Mouse (Mus musculus) kidney, adult 11 months (tissue): Measurements from ENCODE around the gene Slc38a8.

Experiments
- DNase-seq: peaks from one replicate; pipeline ENCODE4 v3.0.0; 2022

Gene Slc38a8

GRCm38 (mm10) chr8:119436933-119437332 lies 64.6 kb downstream of the Slc38a8 start:
- DNase-seq, result peak; percentile 91

- no peak for DNase-seq
These were observed 65.2 kb downstream of the Slc38a8 start for GRCm38 (mm10) chr8:119436331-119436730.

- DNase-seq, result no peak
These were observed 66.0 kb downstream of the Slc38a8 start for GRCm38 (mm10) chr8:119435527-119435926.

DNA sequence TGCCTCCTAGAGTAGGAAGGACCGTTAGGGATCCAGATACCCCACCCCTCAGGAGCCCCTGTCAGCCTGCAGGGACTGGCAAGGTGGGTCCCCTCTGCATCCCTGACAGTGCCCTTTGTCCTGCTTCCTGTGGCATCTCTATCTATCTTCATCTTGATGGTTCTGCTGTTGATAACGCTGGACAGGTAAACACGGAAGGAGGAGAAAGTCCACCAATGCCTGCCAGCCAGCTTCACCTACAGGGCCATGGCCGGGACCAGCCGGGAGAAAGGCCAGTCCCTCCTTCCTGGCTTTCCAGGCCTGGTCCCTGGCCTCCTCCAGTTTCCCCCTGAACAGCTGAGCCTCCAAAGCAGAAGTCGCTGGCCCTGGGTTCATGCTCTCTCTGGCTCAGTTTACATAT lies 66.9 kb downstream of the Slc38a8 start:
- no peak for DNase-seq

DNA sequence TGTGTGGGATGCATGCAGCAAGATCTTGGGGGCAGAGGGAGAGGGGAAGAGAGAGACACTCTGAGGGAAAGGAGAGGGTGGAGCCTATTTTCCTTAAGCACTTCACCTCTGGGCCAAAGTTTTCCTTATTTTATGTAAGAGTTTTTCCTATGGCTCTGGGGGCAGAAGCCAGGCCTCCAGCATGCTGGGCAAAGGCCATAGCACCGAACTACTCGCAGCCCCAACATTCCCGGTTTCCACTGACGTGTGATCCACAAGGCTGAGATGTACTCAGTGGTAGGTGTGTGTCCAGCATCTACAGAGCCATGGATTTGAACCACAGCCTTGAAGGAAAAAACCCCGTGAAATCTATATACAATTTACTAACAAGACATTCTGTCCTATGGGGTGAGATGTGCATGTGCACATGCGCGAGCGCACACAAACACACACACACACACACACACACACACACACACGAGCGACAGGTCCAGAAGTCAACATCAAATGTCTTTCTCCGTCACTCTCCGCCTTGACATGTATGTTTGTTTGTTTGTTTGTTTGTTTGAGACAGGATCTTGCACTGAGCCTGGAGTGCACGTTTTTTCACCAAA lies 67.8 kb downstream of the Slc38a8 start, which contains the start of gene Osgin1:
Osgin1 (plus strand) TSS at position 543 of the 593 bp plus-strand sequence.
- no peak for DNase-seq

- no peak for DNase-seq
These were observed 69.1 kb downstream of the Slc38a8 start for GRCm38 (mm10) chr8:119432372-119432771.

DNA sequence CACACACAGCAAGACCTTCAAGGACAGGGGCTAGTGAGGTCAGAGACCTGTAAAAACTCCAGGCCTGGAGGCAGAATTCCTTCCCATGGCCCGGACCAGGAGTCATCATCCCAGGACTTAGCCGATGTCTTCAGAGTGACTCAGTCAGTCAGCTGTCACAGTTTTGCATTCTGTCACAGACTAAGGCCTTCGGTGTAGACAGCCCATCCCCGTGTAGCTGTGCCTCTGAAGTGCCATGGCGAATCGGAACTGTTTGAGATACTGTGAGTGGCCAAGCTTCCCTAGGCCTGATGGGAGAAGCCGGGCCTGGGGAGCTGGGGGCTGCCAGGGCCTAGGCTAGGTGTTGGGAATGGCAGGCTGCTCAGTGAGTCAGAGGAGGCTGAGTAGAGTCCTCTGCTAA lies 70.8 kb downstream of the Slc38a8 start:
- no peak for DNase-seq

DNA sequence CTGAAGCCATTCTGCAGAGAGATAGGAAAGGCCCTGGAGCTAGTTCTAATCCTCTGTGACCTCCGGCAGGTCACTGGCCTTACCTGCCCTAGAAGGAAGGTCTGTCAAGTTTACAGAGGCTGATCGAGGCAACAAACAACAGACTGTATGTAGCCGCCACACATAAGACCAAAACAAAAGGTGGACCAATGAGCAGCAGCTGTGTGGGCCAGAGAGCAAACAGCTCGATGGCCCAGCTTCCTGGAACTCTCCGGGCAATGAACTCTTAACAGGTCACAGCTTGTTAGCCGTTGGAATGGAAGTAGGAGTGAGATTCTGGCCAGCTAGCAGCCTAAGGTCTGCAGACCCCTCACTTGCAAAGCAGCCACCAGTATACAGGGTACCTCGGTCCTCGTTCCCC lies 71.2 kb downstream of the Slc38a8 start:
- no peak for DNase-seq
